Mouse (Mus musculus) thymus, adult 2 months (tissue): ENCODE measurements around the gene Pheta2.

Experiments used
- CTCF ChIP-seq: fragments of 200-500 bp; IDR thresholded peaks from 2 replicates; pipeline ENCODE4 v1.5.1; 2012; ENCODE audit warnings: mild to moderate bottlenecking, control low read depth, low read length, moderate library complexity, borderline replicate concordance; ENCODE audit not compliant: control insufficient read depth, poor library complexity, insufficient read depth; ENCODE audit errors: extremely low read depth
- POLR2A ChIP-seq: fragments of 200-500 bp; IDR thresholded peaks from 2 replicates; pipeline ENCODE4 v1.6.1; 2012; ENCODE audit warnings: mild to moderate bottlenecking, low read length, control low read depth, moderate library complexity; ENCODE audit not compliant: control insufficient read depth, poor library complexity, insufficient read depth; ENCODE audit errors: extremely low read depth

- TF ChIP-seq CTCF (no peak), POLR2A (no peak)
Measured at GRCm38 (mm10) chr15:82348258-82348998, 9.7 kb downstream of the Pheta2 start.
